Mouse (Mus musculus) liver, embryonic 13.5 days (tissue): ENCODE measurements around the gene Sirt7. TPM values are rescaled to one million over a fixed set of nuclear protein-coding genes. Genes with fewer than 3 reads are reported as not detected.
A peak's percentile ranks its signal among the peaks of the same experiment; 100 is the strongest.

Experiments
- ATAC-seq: fragments of 200-750 bp; cut with Nextera tagmentation; 2 replicates; pipeline ENCODE4 v1.8.0; 2017; ENCODE audit warnings: low read depth, mild to moderate bottlenecking, moderate number of reproducible peaks, moderate library complexity
- DNase-seq: peaks from one replicate; pipeline ENCODE4 v3.0.0; 2022
- H3K27ac ChIP-seq: fragments of 300-500 bp; sonication (generic); 2 replicates; pipeline ENCODE4 v1.5.1; 2015; ENCODE audit warnings: moderate library complexity, mild to moderate bottlenecking, inconsistent platforms
- H3K27me3 ChIP-seq: fragments of 300-500 bp; sonication (generic); 2 replicates; pipeline ENCODE4 v1.6.1; 2015; ENCODE audit warnings: mild to moderate bottlenecking, inconsistent platforms
- H3K36me3 ChIP-seq: fragments of 300-500 bp; sonication (generic); 2 replicates; pipeline ENCODE4 v1.6.1; 2015; ENCODE audit warnings: mild to moderate bottlenecking, inconsistent platforms
- H3K4me1 ChIP-seq: fragments of 300-500 bp; sonication (generic); replicated peaks from 2 replicates; pipeline ENCODE4 v1.6.1; 2015; ENCODE audit warnings: inconsistent platforms
- H3K4me2 ChIP-seq: fragments of 300-500 bp; sonication (generic); 2 replicates; pipeline ENCODE4 v1.6.1; 2015; ENCODE audit warnings: inconsistent platforms, mild to moderate bottlenecking, moderate library complexity
- H3K4me3 ChIP-seq: fragments of 300-500 bp; sonication (generic); replicated peaks from 2 replicates; pipeline ENCODE4 v1.5.1; 2015; ENCODE audit warnings: mild to moderate bottlenecking, inconsistent platforms
- H3K9ac ChIP-seq: fragments of 300-500 bp; sonication (generic); 2 replicates; pipeline ENCODE4 v1.6.1; 2015; ENCODE audit warnings: mild to moderate bottlenecking, inconsistent platforms
- H3K9me3 ChIP-seq: fragments of 300-500 bp; sonication (generic); replicated peaks from 2 replicates; pipeline ENCODE4 v1.6.1; 2016; ENCODE audit warnings: inconsistent platforms
- WGBS: fragments of 180-500 bp; shearing (Covaris S2); methylation state at CpG from one replicate; pipeline ENCODE4 v1.1.7; 2015; ENCODE audit not compliant: insufficient replicate concordance; 5-methylcytosine and 5-hydroxymethylcytosine counted together
- microRNA-seq: library from miRNA; unstranded; fragments of <30 nt; microRNA quantifications from one replicate; pipeline ENCODE4, GENCODE M21; 2016
- polyA plus RNA-seq: library from polyadenylated mRNA; unstranded; fragments of >200 nt; fragmentation: Nextera tagmentation; extraction: Ambion mirVana; gene quantifications from 2 replicates; pipeline ENCODE4 v1.2.1, GENCODE M21; 2015

The Sirt7 gene
- polyA plus RNA-seq, 1 experiment from 2014 or later: 34.3 TPM

GRCm38 (mm10) chr11:120572752-120573584 lies 52.1 kb downstream of the Sirt7 start, which contains the start of gene P4hb:
TSS of gene P4hb (minus strand) at chr11:120573253.
- Histone ChIP-seq H3K36me3 (peaks cover 41% of the 10 kb centered on the region), H3K9ac (peak within 1 kb of the TSS; percentile 95), H3K9me3 (no peaks in the 10 kb centered on the region), H3K27me3 (no peaks in the 10 kb centered on the region), H3K4me3 (peak within 1 kb of the TSS; percentile 96), H3K27ac (peak within 1 kb of the TSS; percentile 90), H3K4me1 (peaks cover 75% of the 10 kb centered on the region), H3K4me2 (peak within 1 kb of the TSS; percentile 93)
- DNase-seq: peak; percentile 99
- WGBS: under 1% methylated on average over 94 of the region's 94 CpGs
- peak; percentile 93 for ATAC-seq

DNA sequence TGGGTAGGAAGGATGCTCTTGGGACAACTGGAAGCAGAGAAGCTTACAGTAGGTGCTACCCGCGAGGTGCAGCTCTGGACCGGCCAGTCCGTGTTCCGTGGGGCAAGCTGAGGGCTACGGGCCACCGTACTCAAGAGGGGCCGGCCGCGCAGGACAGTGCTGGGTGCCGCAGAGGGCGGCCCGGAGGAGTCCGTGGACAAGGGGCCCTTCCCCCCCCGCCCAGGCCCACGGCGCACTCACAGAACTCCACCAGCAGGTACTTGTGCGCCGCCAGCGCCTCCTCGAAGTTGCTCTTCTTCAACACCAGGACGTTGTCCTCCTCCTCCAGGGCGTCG lies 52.7 kb downstream of the Sirt7 start:
- peak overlapping the region; percentile 96 for H3K4me3 ChIP-seq
- peaks cover 41% of the 10 kb centered on the region for H3K36me3 ChIP-seq
- peaks cover 73% of the 10 kb centered on the region for H3K4me1 ChIP-seq
- WGBS: 0% methylated on average over 22 of the region's 24 CpGs
- peak overlapping the region; percentile 93 for H3K4me2 ChIP-seq
- ATAC-seq: peak; percentile 2
- H3K27ac ChIP-seq: peak overlapping the region; percentile 90
- H3K9me3 ChIP-seq: no peaks in the 10 kb centered on the region
- no peaks in the 10 kb centered on the region for H3K27me3 ChIP-seq
- DNase-seq: no peak
- peak overlapping the region; percentile 95 for H3K9ac ChIP-seq

GRCm38 (mm10) chr11:120571754-120572416 lies 53.2 kb downstream of the Sirt7 start:
- peak overlapping the region; percentile 96 for H3K4me3 ChIP-seq
- peak overlapping the region; percentile 90 for H3K27ac ChIP-seq
- H3K36me3 ChIP-seq: peaks cover 42% of the 10 kb centered on the region
- ATAC-seq: no peak
- H3K27me3 ChIP-seq: no peaks in the 10 kb centered on the region
- peak overlapping the region; percentile 95 for H3K9ac ChIP-seq
- 4% methylated on average over 11 of the region's 11 CpGs for whole genome bisulfite sequencing
- peak overlapping the region; percentile 93 for H3K4me2 ChIP-seq
- no peaks in the 10 kb centered on the region for H3K9me3 ChIP-seq
- H3K4me1 ChIP-seq: peaks cover 73% of the 10 kb centered on the region
- DNase-seq: no peak

DNA sequence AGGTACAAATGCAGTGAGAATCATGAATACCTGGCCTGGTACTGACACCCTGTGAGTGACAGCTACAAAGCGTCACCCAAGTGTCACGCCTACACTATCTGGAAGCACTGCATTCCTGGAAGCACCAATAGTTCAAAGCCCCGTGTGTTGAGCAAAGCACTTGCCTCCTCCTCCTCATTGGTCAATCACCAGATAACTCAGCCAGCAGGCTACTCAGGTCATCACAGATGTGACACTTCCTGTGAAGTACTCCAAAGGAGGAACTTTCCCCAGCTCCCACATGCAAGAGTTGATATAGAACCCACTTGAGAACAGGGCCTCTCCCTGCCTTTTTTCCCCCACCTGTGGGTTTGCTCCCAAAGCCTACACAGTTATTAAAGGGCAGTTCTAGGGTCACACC lies 53.9 kb downstream of the Sirt7 start:
- WGBS: 34% methylated on average over 3 of the region's 3 CpGs
- Histone ChIP-seq H3K4me1 (peaks cover 69% of the 10 kb centered on the region), H3K27ac (peak overlapping the region; percentile 90), H3K9ac (peak overlapping the region; percentile 95), H3K27me3 (no peaks in the 10 kb centered on the region), H3K9me3 (no peaks in the 10 kb centered on the region), H3K36me3 (peaks cover 50% of the 10 kb centered on the region), H3K4me3 (peak overlapping the region; percentile 96), H3K4me2 (peak overlapping the region; percentile 93)
- DNase-seq (no peak), ATAC-seq (no peak)

Small RNA genes lying within 50 kb of the gene (microRNA-seq; reads per million reads assigned to microRNA genes)
- 10.6 reads per million, percentile 24 among the genes with 10 or more reads in this experiment for gene Mir6936

Other genes with a start within 250 kb of the Sirt7 start
- 7.8 and 8.7 TPM in 2 replicates for gene Faap100, start 246.5 kb downstream of the Sirt7 start, polyA plus RNA-seq
- gene Nploc4, start 187.5 kb downstream of the Sirt7 start, polyA plus RNA-seq: 22.3 and 26.8 TPM in 2 replicates
- gene Tspan10, start 182.6 kb downstream of the Sirt7 start, polyA plus RNA-seq: not detected in 2 replicates
- 0.12 TPM in 1 of 2 replicates, not detected in the other for gene Pde6g, start 171.7 kb downstream of the Sirt7 start, polyA plus RNA-seq
- gene Oxld1, start 167.2 kb downstream of the Sirt7 start, polyA plus RNA-seq: 8.4 and 9.5 TPM in 2 replicates
- 20.2 and 23.1 TPM in 2 replicates for gene Ccdc137, start 167.1 kb downstream of the Sirt7 start, polyA plus RNA-seq
- 15.9 and 16.0 TPM in 2 replicates for gene Arl16, start 157.6 kb downstream of the Sirt7 start, polyA plus RNA-seq
- gene Mrpl12, start 140.6 kb downstream of the Sirt7 start, polyA plus RNA-seq: 142 and 150 TPM in 2 replicates
- 42.2 and 44.1 TPM in 2 replicates for gene Slc25a10, start 133.4 kb downstream of the Sirt7 start, polyA plus RNA-seq
- 10.0 and 10.7 TPM in 2 replicates for gene Gcgr, start 94.5 kb downstream of the Sirt7 start, polyA plus RNA-seq
- 45.7 and 46.9 TPM in 2 replicates for gene Mcrip1, start 75.5 kb downstream of the Sirt7 start, polyA plus RNA-seq
- 0.22 TPM in 1 of 2 replicates, not detected in the other for gene Ppp1r27, start 74.1 kb downstream of the Sirt7 start, polyA plus RNA-seq
- 403 and 453 TPM in 2 replicates for gene P4hb, start 52.0 kb downstream of the Sirt7 start, polyA plus RNA-seq
- gene Arhgdia, start 43.6 kb downstream of the Sirt7 start, polyA plus RNA-seq: 258 and 276 TPM in 2 replicates
- gene Alyref, start 26.9 kb downstream of the Sirt7 start, polyA plus RNA-seq: 379 and 416 TPM in 2 replicates
- gene Anapc11, start 26.8 kb downstream of the Sirt7 start, polyA plus RNA-seq: 99.1 and 102 TPM in 2 replicates
- gene Npb, start 16.8 kb downstream of the Sirt7 start, polyA plus RNA-seq: 9.5 and 12.6 TPM in 2 replicates
- gene Pcyt2, start 7.3 kb downstream of the Sirt7 start, polyA plus RNA-seq: 114 and 116 TPM in 2 replicates
- 39.8 and 40.0 TPM in 2 replicates for gene Mafg, start 8.4 kb upstream of the Sirt7 start, polyA plus RNA-seq
- gene Pycr1, start 18.5 kb upstream of the Sirt7 start, polyA plus RNA-seq: 6.0 and 6.9 TPM in 2 replicates
- 0.23 TPM in 1 of 2 replicates, not detected in the other for gene Myadml2, start 22.9 kb upstream of the Sirt7 start, polyA plus RNA-seq
- 0.27 and 0.36 TPM in 2 replicates for gene Notum, start 35.9 kb upstream of the Sirt7 start, polyA plus RNA-seq
- gene Aspscr1, start 47.7 kb upstream of the Sirt7 start, polyA plus RNA-seq: 49.2 and 52.5 TPM in 2 replicates
- gene Cenpx, start 88.5 kb upstream of the Sirt7 start, polyA plus RNA-seq: 123 and 126 TPM in 2 replicates
- gene Lrrc45, start 88.7 kb upstream of the Sirt7 start, polyA plus RNA-seq: 13.0 and 14.3 TPM in 2 replicates
- 1.7 and 2.3 TPM in 2 replicates for gene Rac3, start 96.2 kb upstream of the Sirt7 start, polyA plus RNA-seq
- gene Dcxr, start 102.0 kb upstream of the Sirt7 start, polyA plus RNA-seq: 8.8 and 9.6 TPM in 2 replicates
- gene Cbr2, start 106.9 kb upstream of the Sirt7 start, polyA plus RNA-seq: 0.22 TPM in 1 of 2 replicates, not detected in the other
- 4.9 and 6.5 TPM in 2 replicates for gene Hmga1b, start 137.6 kb upstream of the Sirt7 start, polyA plus RNA-seq
- 11.2 and 15.4 TPM in 2 replicates for gene Rfng, start 159.0 kb upstream of the Sirt7 start, polyA plus RNA-seq
- gene Gps1, start 159.0 kb upstream of the Sirt7 start, polyA plus RNA-seq: 102 and 104 TPM in 2 replicates
- 82.6 and 86.2 TPM in 2 replicates for gene Dus1l, start 171.2 kb upstream of the Sirt7 start, polyA plus RNA-seq
- gene Fasn, start 199.3 kb upstream of the Sirt7 start, polyA plus RNA-seq: 15.3 and 17.9 TPM in 2 replicates